Mouse (Mus musculus) CH12.LX (cell line): Measurements from ENCODE around the gene Zbtb20. TPM values are rescaled to one million over a fixed set of nuclear protein-coding genes. Genes with fewer than 3 reads are reported as not detected.

Source experiments
- DNase-seq: peaks from one replicate; pipeline ENCODE4 v3.0.0-alpha.2; 2013; ENCODE audit errors: extremely low read depth
- H3K27ac ChIP-seq: 2 replicates; pipeline ENCODE4 v1.5.1; 2012; ENCODE audit warnings: low read depth, mild to moderate bottlenecking, control low read depth, moderate library complexity; ENCODE audit not compliant: insufficient read depth
- H3K27me3 ChIP-seq: replicated peaks from 2 replicates; pipeline ENCODE3; 2012; ENCODE audit warnings: inconsistent platforms
- H3K36me3 ChIP-seq, 2 experiments: replicated peaks in 1 of 2; 2 replicates each; pipeline versions ENCODE3 to v1.6.1; 2012; ENCODE audit warnings: inconsistent platforms in 1 of 2, low read length in 1 of 2, mild to moderate bottlenecking in 1 of 2, mixed read lengths in 1 of 2, moderate library complexity in 1 of 2; ENCODE audit not compliant: control insufficient read depth in 1 of 2, insufficient read depth in 1 of 2
- H3K4me1 ChIP-seq, 2 experiments: 2 replicates each; pipeline ENCODE4 v1.6.1; 2012; ENCODE audit warnings: inconsistent platforms in 1 of 2, moderate library complexity in 1 of 2; ENCODE audit not compliant: insufficient read depth in 2 of 2, control insufficient read depth in 1 of 2
- H3K4me2 ChIP-seq: 2 replicates; pipeline ENCODE4 v1.6.1; 2012; ENCODE audit warnings: low read depth, mild to moderate bottlenecking, control low read depth; ENCODE audit not compliant: poor library complexity, insufficient read depth, severe bottlenecking
- H3K4me3 ChIP-seq, 3 experiments: fragments of 150-350 bp in 1 of 3; sonication (generic) in 1 of 3; replicated peaks in 1 of 3; 2 replicates each; pipeline versions ENCODE3 to v1.5.1; 2011 to 2012; ENCODE audit warnings: low read depth in 2 of 3, low read length in 2 of 3, mild to moderate bottlenecking in 2 of 3, moderate library complexity in 2 of 3, control low read depth in 1 of 3, improper control_type of control experiment in 1 of 3, inconsistent platforms in 1 of 3, mixed read lengths in 1 of 3; ENCODE audit not compliant: poor library complexity in 1 of 3
- H3K79me2 ChIP-seq: replicated peaks from 2 replicates; pipeline ENCODE4 v1.6.1; 2012; ENCODE audit warnings: mild to moderate bottlenecking, moderate library complexity; ENCODE audit not compliant: control insufficient read depth, poor library complexity, insufficient read depth, severe bottlenecking; ENCODE audit errors: extremely low read depth
- H3K9ac ChIP-seq: 2 replicates; pipeline ENCODE4 v1.6.1; 2012; ENCODE audit warnings: low read depth, mild to moderate bottlenecking, control low read depth, moderate library complexity; ENCODE audit not compliant: insufficient read depth
- H3K9me3 ChIP-seq: replicated peaks from 2 replicates; pipeline ENCODE3; 2012; ENCODE audit warnings: low read length, inconsistent platforms, mixed read lengths
- BHLHE40 ChIP-seq: IDR thresholded peaks from 2 replicates; pipeline ENCODE4 v1.6.1; 2011; ENCODE audit warnings: mild to moderate bottlenecking, low read depth, low read length, improper control_type of control experiment
- CHD2 ChIP-seq: IDR thresholded peaks from 2 replicates; pipeline ENCODE4 v1.6.1; 2011; ENCODE audit warnings: low read length, improper control_type of control experiment
- IRF4 ChIP-seq: IDR thresholded peaks from 2 replicates; pipeline ENCODE4 v1.6.1; 2014; ENCODE audit warnings: low read depth, mild to moderate bottlenecking, inconsistent platforms, low read length, improper control_type of control experiment
- KAT2A ChIP-seq: IDR thresholded peaks from 2 replicates; pipeline ENCODE4 v1.6.1; 2012; ENCODE audit warnings: low read length, improper control_type of control experiment, inconsistent platforms; ENCODE audit not compliant: insufficient replicate concordance
- MAX ChIP-seq: IDR thresholded peaks from 2 replicates; pipeline ENCODE4 v1.6.1; 2011; ENCODE audit warnings: low read length, improper control_type of control experiment
- MYC ChIP-seq: IDR thresholded peaks from 2 replicates; pipeline ENCODE4 v1.6.1; 2011; ENCODE audit warnings: low read depth, mild to moderate bottlenecking, improper control_type of control experiment, low read length
- NELFE ChIP-seq: IDR thresholded peaks from 2 replicates; pipeline ENCODE4 v1.6.1; 2011; ENCODE audit warnings: low read depth, low read length, improper control_type of control experiment
- PAX5 ChIP-seq: IDR thresholded peaks from 2 replicates; pipeline ENCODE4 v1.6.1; 2012; ENCODE audit warnings: low read length, inconsistent platforms, mixed read lengths
- RAD21 ChIP-seq: IDR thresholded peaks from 2 replicates; pipeline ENCODE4 v1.6.1; 2011; ENCODE audit warnings: low read depth, mild to moderate bottlenecking, low read length, improper control_type of control experiment, moderate library complexity
- RCOR1 ChIP-seq: conservative IDR thresholded peaks from 2 replicates; pipeline ENCODE4 v1.6.1; 2012; ENCODE audit warnings: low read depth, mild to moderate bottlenecking, inconsistent platforms, low read length, improper control_type of control experiment
- TBP ChIP-seq: conservative IDR thresholded peaks from 2 replicates; pipeline ENCODE4 v1.6.1; 2011; ENCODE audit warnings: low read depth, low read length, improper control_type of control experiment
- TCF12 ChIP-seq: IDR thresholded peaks from 2 replicates; pipeline ENCODE4 v1.6.1; 2014; ENCODE audit warnings: low read depth, mild to moderate bottlenecking, inconsistent platforms, low read length, improper control_type of control experiment
- USF1 ChIP-seq: IDR thresholded peaks from 2 replicates; pipeline ENCODE4 v1.6.1; 2014; ENCODE audit warnings: low read depth, mild to moderate bottlenecking, inconsistent platforms, low read length, improper control_type of control experiment
- ZC3H11A ChIP-seq: IDR thresholded peaks from 2 replicates; pipeline ENCODE4 v1.6.1; 2012; ENCODE audit warnings: low read depth, mild to moderate bottlenecking, inconsistent platforms, low read length, improper control_type of control experiment
- ZNF384 ChIP-seq: IDR thresholded peaks from 2 replicates; pipeline ENCODE4 v1.6.1; 2012; ENCODE audit warnings: low read depth, low read length, improper control_type of control experiment, inconsistent platforms
- dilution Hi-C: fragments of 300-500 bp; cut with MboI; formaldehyde crosslinking; loops from 2 replicates; pipeline ENCODE4 v1.14.3; 2020; ENCODE audit warnings: low sequenced_read_pairs; ENCODE audit not compliant: extremely low pct_unique_long_range_greater_than_20kb, extremely low pct_ligation_motif_present
- in situ Hi-C: fragments of 300-500 bp; cut with MboI; formaldehyde crosslinking; loops from 3 replicates; pipeline ENCODE4 v1.14.3; 2019; ENCODE audit warnings: low sequenced_read_pairs, low pct_ligation_motif_present, low pct_unique_long_range_greater_than_20kb, mixed read lengths
- polyA plus RNA-seq: library from polyadenylated mRNA; unstranded; fragments of >175 nt; gene quantifications from 2 replicates; pipeline ENCODE4 v1.2.1, GENCODE M21; 2012; ENCODE audit warnings: low read depth; ENCODE audit not compliant: insufficient read length
- total RNA-seq, 2 experiments: library from RNA; depleted of rRNA; stranded (reverse); fragments of 300-350 nt in 1 of 2; fragments of >200 nt in 1 of 2; gene quantifications; 2 replicates each; pipeline ENCODE4 v1.2.3; 2012 to 2014

Gene Zbtb20
- total and polyA plus RNA-seq, 3 experiments, result 24.9 to 58.0 (median 51.6) TPM

DNA sequence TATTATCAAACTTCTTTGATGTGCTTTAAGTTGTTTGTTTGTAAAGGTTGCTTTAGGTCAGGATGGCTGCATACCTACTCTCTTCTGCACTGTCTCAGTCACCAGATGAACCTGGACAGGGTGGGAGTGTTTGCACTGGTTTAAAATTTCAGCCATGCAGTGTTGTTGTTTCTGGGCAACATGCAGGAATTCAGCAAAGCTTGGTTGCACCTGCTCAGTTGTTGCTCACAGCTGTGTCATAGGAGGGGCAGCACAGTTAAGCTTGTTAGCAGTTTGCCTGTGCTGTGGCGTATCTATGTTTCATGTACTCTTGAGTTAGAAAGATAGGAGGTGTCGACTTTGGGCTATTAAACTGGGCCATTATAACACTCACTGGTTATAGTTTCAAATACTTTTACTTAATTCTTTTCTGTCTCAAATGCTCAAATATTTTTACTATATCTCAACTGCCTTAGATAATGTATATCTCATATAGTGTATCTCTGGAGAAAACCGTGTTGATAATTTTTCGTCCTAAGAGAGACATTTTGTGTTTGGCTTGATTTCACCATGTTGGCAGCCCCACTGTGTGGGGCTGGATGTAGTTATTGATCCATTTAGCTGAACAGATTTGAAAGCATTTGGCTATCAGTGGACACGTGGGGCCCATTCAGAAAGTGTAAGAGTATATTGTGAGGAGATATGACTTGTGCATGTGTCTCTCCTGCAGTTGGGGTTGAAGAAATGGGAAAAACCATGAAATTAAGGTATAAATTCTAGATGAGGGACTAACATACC lies 197.3 kb downstream of the Zbtb20 start:
- H3K4me3 ChIP-seq, result no peak overlapping the region
- dilution Hi-C loops, result no loop called here
- TF ChIP-seq TCF12 (no peak), CHD2 (no peak), BHLHE40 (no peak), USF1 (no peak)
- no peak overlapping the region for H3K4me2 ChIP-seq
- DNase-seq, result no peak
- no peaks in the 10 kb centered on the region for H3K9me3 ChIP-seq
- H3K27ac ChIP-seq, result no peak overlapping the region
- no peak overlapping the region for H3K9ac ChIP-seq
- no peaks in the 10 kb centered on the region for H3K36me3 ChIP-seq
- no peaks in the 10 kb centered on the region for H3K4me1 ChIP-seq
- in situ Hi-C loops, result no loop called here
- no peaks in the 10 kb centered on the region for H3K27me3 ChIP-seq
- H3K79me2 ChIP-seq, result no peaks in the 10 kb centered on the region

DNA sequence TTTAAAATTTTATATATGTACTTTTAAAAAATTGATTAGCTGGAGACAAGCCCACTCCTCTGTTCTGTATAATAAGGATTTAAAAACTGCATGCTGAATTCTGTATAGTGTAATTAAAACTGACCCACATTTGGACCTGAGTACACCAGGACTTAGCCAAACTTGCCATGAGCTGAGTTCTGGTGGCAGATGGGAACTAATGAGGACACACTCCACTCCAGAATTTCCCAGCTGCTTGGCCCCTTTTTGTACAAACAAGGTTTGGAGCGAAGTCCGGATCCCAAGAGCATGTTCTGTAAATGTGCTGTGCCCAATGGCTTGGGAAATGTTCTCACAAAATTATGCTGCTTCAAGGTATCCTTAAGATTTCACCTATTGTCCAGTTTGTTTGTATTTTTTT lies 204.7 kb downstream of the Zbtb20 start:
- in situ Hi-C loops, result no loop called here
- no peaks in the 10 kb centered on the region for H3K79me2 ChIP-seq
- DNase-seq, result no peak
- TF ChIP-seq MYC (no peak), NELFE (no peak), ZNF384 (no peak), IRF4 (no peak), KAT2A (no peak), RCOR1 (no peak), TBP (no peak), MAX (no peak), BHLHE40 (no peak), PAX5 (no peak), RAD21 (no peak), USF1 (no peak), ZC3H11A (no peak)
- no peak overlapping the region for H3K27ac ChIP-seq
- H3K36me3 ChIP-seq, result no peaks in the 10 kb centered on the region
- H3K27me3 ChIP-seq, result no peaks in the 10 kb centered on the region
- H3K4me1 ChIP-seq, result no peaks in the 10 kb centered on the region
- no peak overlapping the region for H3K9ac ChIP-seq
- dilution Hi-C loops, result no loop called here
- no peak overlapping the region for H3K4me3 ChIP-seq
- H3K4me2 ChIP-seq, result no peak overlapping the region
- H3K9me3 ChIP-seq, result no peaks in the 10 kb centered on the region
